Mouse (Mus musculus) forebrain, embryonic 13.5 days (tissue): Measurements from ENCODE around the gene Mpdu1. TPM values are rescaled to one million over a fixed set of nuclear protein-coding genes. Genes with fewer than 3 reads are reported as not detected.
"Not testable (repeated sequence)": the region's sequence is repeated elsewhere in the genome, so short reads cannot be mapped to it uniquely, and the experiment has no call there.

Experiments
- ATAC-seq: fragments of 200-750 bp; cut with Nextera tagmentation; 2 replicates; pipeline ENCODE4 v1.8.0; 2017
- H3K27ac ChIP-seq: fragments of 300-500 bp; sonication (generic); 2 replicates; pipeline ENCODE4 v1.5.1; 2015; ENCODE audit warnings: inconsistent platforms, mild to moderate bottlenecking, moderate library complexity
- H3K27me3 ChIP-seq: fragments of 300-500 bp; sonication (generic); 2 replicates; pipeline ENCODE4 v1.6.1; 2015; ENCODE audit warnings: mild to moderate bottlenecking, inconsistent platforms
- H3K36me3 ChIP-seq: fragments of 300-500 bp; sonication (generic); 2 replicates; pipeline ENCODE4 v1.6.1; 2015; ENCODE audit warnings: mild to moderate bottlenecking, inconsistent platforms; ENCODE audit not compliant: poor library complexity, severe bottlenecking
- H3K4me1 ChIP-seq: fragments of 300-500 bp; sonication (generic); 2 replicates; pipeline ENCODE4 v1.6.1; 2015; ENCODE audit warnings: inconsistent platforms
- H3K4me2 ChIP-seq: fragments of 300-500 bp; sonication (generic); 2 replicates; pipeline ENCODE4 v1.6.1; 2015; ENCODE audit warnings: inconsistent platforms, mild to moderate bottlenecking, moderate library complexity
- H3K4me3 ChIP-seq: fragments of 300-500 bp; sonication (generic); 2 replicates; pipeline ENCODE4 v1.5.1; 2015; ENCODE audit warnings: mild to moderate bottlenecking, inconsistent platforms
- H3K9ac ChIP-seq: fragments of 300-500 bp; sonication (generic); 2 replicates; pipeline ENCODE4 v1.6.1; 2015; ENCODE audit warnings: mild to moderate bottlenecking, inconsistent platforms
- H3K9me3 ChIP-seq: fragments of 300-500 bp; sonication (generic); replicated peaks from 2 replicates; pipeline ENCODE4 v1.6.1; 2016; ENCODE audit warnings: inconsistent platforms
- WGBS: fragments of 180-500 bp; shearing (Covaris S2); methylation state at CpG from one replicate; pipeline ENCODE4 v1.1.7; 2015; 5-methylcytosine and 5-hydroxymethylcytosine counted together
- polyA plus RNA-seq: library from polyadenylated mRNA; unstranded; fragments of >200 nt; fragmentation: Nextera tagmentation; extraction: Ambion mirVana; gene quantifications from 2 replicates; pipeline ENCODE4 v1.2.1, GENCODE M21; 2015

Mpdu1 gene
- polyA plus RNA-seq, 1 experiment from 2014 or later = 89.4 TPM

GRCm38 (mm10) chr11:69624339-69624738 lies 38.1 kb downstream of the Mpdu1 start:
- H3K4me3 ChIP-seq, H3K36me3 ChIP-seq, H3K27me3 ChIP-seq, ATAC-seq, H3K9ac ChIP-seq, H3K27ac ChIP-seq, H3K9me3 ChIP-seq, H3K4me2 ChIP-seq: not testable (repeated sequence)
- peaks cover 16% of the 10 kb centered on the region for H3K4me1 ChIP-seq
- WGBS = 75% methylated on average over 2 of the region's 2 CpGs

GRCm38 (mm10) chr11:69623006-69623405 lies 39.4 kb downstream of the Mpdu1 start:
- Histone ChIP-seq H3K4me3 (peak overlapping the region; percentile 53; the same call in 1 of the 2 replicates), H3K9ac (peak overlapping the region; percentile 78), H3K4me1 (peaks cover 16% of the 10 kb centered on the region), H3K36me3 (no peaks in the 10 kb centered on the region), H3K9me3 (no peaks in the 10 kb centered on the region), H3K4me2 (peak overlapping the region; percentile 80), H3K27me3 (no peaks in the 10 kb centered on the region), H3K27ac (no peak overlapping the region)
- whole genome bisulfite sequencing = 70% methylated on average over 4 of the region's 4 CpGs
- ATAC-seq = no peak

GRCm38 (mm10) chr11:69622406-69622805 lies 40.0 kb downstream of the Mpdu1 start:
- no peaks in the 10 kb centered on the region for H3K27me3 ChIP-seq
- peak overlapping the region; percentile 80 for H3K4me2 ChIP-seq
- H3K9me3 ChIP-seq = no peaks in the 10 kb centered on the region
- peaks cover 16% of the 10 kb centered on the region for H3K4me1 ChIP-seq
- 39% methylated on average over 6 of the region's 6 CpGs for WGBS
- H3K4me3 ChIP-seq = peak overlapping the region; percentile 53
- peak overlapping the region; percentile 59 for H3K27ac ChIP-seq
- ATAC-seq = peak; percentile 19; the same call in 1 of the 2 replicates
- H3K36me3 ChIP-seq = no peaks in the 10 kb centered on the region
- H3K9ac ChIP-seq = peak overlapping the region; percentile 78

- Histone ChIP-seq H3K9ac (peak within 1 kb of the TSS; percentile 78), H3K27ac (peak within 1 kb of the TSS; percentile 59), H3K9me3 (no peaks in the 10 kb centered on the region), H3K4me2 (peak within 1 kb of the TSS; percentile 80), H3K36me3 (no peaks in the 10 kb centered on the region), H3K4me3 (peak within 1 kb of the TSS; percentile 53), H3K4me1 (peaks cover 16% of the 10 kb centered on the region), H3K27me3 (no peaks in the 10 kb centered on the region)
- WGBS = 0% methylated on average over 20 of the region's 20 CpGs
- ATAC-seq = peak; percentile 80
Observed at GRCm38 (mm10) chr11:69621571-69622268, 40.7 kb downstream of the Mpdu1 start, which contains the start of gene Sat2. Gene Sat2, plus strand, starts transcription at chr11:69622024.

- no peak overlapping the region for H3K27ac ChIP-seq
- no peaks in the 10 kb centered on the region for H3K36me3 ChIP-seq
- H3K9ac ChIP-seq = no peak overlapping the region
- 86% methylated on average over 7 of the region's 7 CpGs for WGBS
- no peaks in the 10 kb centered on the region for H3K9me3 ChIP-seq
- peaks cover 16% of the 10 kb centered on the region for H3K4me1 ChIP-seq
- ATAC-seq = no peak
- H3K4me3 ChIP-seq = no peak overlapping the region
- no peaks in the 10 kb centered on the region for H3K27me3 ChIP-seq
- H3K4me2 ChIP-seq = no peak overlapping the region
Observed at GRCm38 (mm10) chr11:69620394-69621081, 41.9 kb downstream of the Mpdu1 start.

- H3K27me3 ChIP-seq = no peaks in the 10 kb centered on the region
- no peak within 1 kb of the TSS for H3K27ac ChIP-seq
- peaks cover 17% of the 10 kb centered on the region for H3K4me1 ChIP-seq
- no peaks in the 10 kb centered on the region for H3K9me3 ChIP-seq
- WGBS = 81% methylated on average over 5 of the region's 5 CpGs
- H3K9ac ChIP-seq = no peak within 1 kb of the TSS
- no peak within 1 kb of the TSS for H3K4me2 ChIP-seq
- H3K4me3 ChIP-seq = no peak within 1 kb of the TSS
- H3K36me3 ChIP-seq = no peaks in the 10 kb centered on the region
- ATAC-seq = no peak
Observed at GRCm38 (mm10) chr11:69617805-69618204, 44.6 kb downstream of the Mpdu1 start, which contains the start of gene Shbg. Gene Shbg, minus strand, starts transcription at chr11:69617905.

GRCm38 (mm10) chr11:69616781-69617180 lies 45.7 kb downstream of the Mpdu1 start:
- Histone ChIP-seq H3K9me3 (no peaks in the 10 kb centered on the region), H3K9ac (no peak overlapping the region), H3K4me2 (no peak overlapping the region), H3K4me3 (no peak overlapping the region), H3K36me3 (no peaks in the 10 kb centered on the region), H3K27me3 (no peaks in the 10 kb centered on the region), H3K27ac (no peak overlapping the region), H3K4me1 (peaks cover 11% of the 10 kb centered on the region)
- WGBS = 53% methylated on average over 10 of the region's 10 CpGs
- ATAC-seq = no peak

GRCm38 (mm10) chr11:69614257-69614588 lies 48.2 kb downstream of the Mpdu1 start:
- H3K4me3 ChIP-seq, H3K9me3 ChIP-seq, H3K27ac ChIP-seq, H3K4me1 ChIP-seq, H3K9ac ChIP-seq, H3K27me3 ChIP-seq, ATAC-seq, H3K36me3 ChIP-seq, H3K4me2 ChIP-seq: not testable (repeated sequence)
- 51% methylated on average over 11 of the region's 11 CpGs for WGBS

GRCm38 (mm10) chr11:69613553-69614256 lies 48.7 kb downstream of the Mpdu1 start:
- Histone ChIP-seq H3K27ac (no peak overlapping the region), H3K4me1 (peaks cover 7% of the 10 kb centered on the region), H3K9ac (peak overlapping the region; percentile 17; the same call in 1 of the 2 replicates), H3K27me3 (no peaks in the 10 kb centered on the region), H3K36me3 (no peaks in the 10 kb centered on the region), H3K9me3 (no peaks in the 10 kb centered on the region), H3K4me3 (no peak overlapping the region), H3K4me2 (peak overlapping the region; percentile 26)
- 7% methylated on average over 19 of the region's 19 CpGs for WGBS
- ATAC-seq = peak; percentile 45; the same call in 1 of the 2 replicates

GRCm38 (mm10) chr11:69610899-69611298 lies 51.5 kb downstream of the Mpdu1 start:
- Histone ChIP-seq H3K27ac (no peak overlapping the region), H3K9me3 (no peaks in the 10 kb centered on the region), H3K27me3 (no peaks in the 10 kb centered on the region), H3K4me2 (no peak overlapping the region), H3K9ac (no peak overlapping the region), H3K4me3 (no peak overlapping the region), H3K36me3 (no peaks in the 10 kb centered on the region), H3K4me1 (peaks cover 12% of the 10 kb centered on the region)
- 66% methylated on average over 4 of the region's 4 CpGs for WGBS
- no peak for ATAC-seq

GRCm38 (mm10) chr11:69609416-69609815 lies 53.0 kb downstream of the Mpdu1 start:
- H3K4me3 ChIP-seq = no peak overlapping the region
- no peaks in the 10 kb centered on the region for H3K27me3 ChIP-seq
- no peak overlapping the region for H3K9ac ChIP-seq
- no peak overlapping the region for H3K27ac ChIP-seq
- ATAC-seq = no peak
- 65% methylated on average over 7 of the region's 7 CpGs for WGBS
- H3K4me2 ChIP-seq = no peak overlapping the region
- H3K36me3 ChIP-seq = no peaks in the 10 kb centered on the region
- H3K4me1 ChIP-seq = peaks cover 21% of the 10 kb centered on the region
- H3K9me3 ChIP-seq = no peaks in the 10 kb centered on the region

GRCm38 (mm10) chr11:69608525-69608924 lies 53.9 kb downstream of the Mpdu1 start:
- H3K9me3 ChIP-seq = no peaks in the 10 kb centered on the region
- no peak overlapping the region for H3K4me2 ChIP-seq
- ATAC-seq = no peak
- WGBS = 86% methylated on average over 3 of the region's 3 CpGs
- no peak overlapping the region for H3K9ac ChIP-seq
- no peak overlapping the region for H3K4me3 ChIP-seq
- H3K4me1 ChIP-seq = peaks cover 26% of the 10 kb centered on the region
- H3K27me3 ChIP-seq = no peaks in the 10 kb centered on the region
- no peak overlapping the region for H3K27ac ChIP-seq
- H3K36me3 ChIP-seq = no peaks in the 10 kb centered on the region
